Comparison of ENCODE assay signal across 8 mouse cellular contexts in genomic region chr11:87709513-87710261, GRCm38 (mm10). TPM values are rescaled to one million over a fixed set of nuclear protein-coding genes. Genes with fewer than 3 reads are reported as not detected.
DNase-seq lines count a peak whose midpoint lies in the region; ATAC-seq and TF ChIP-seq lines count a peak whose summit lies in the region.

No protein-coding gene starts in this region.

- H3K27me3 ChIP-seq in heart, embryonic 14.5 days (ENCODE audit: control insufficient read depth, insufficient read depth, low read length) = peaks cover 13% of the 10 kb centered on the region
- no peaks in the 10 kb centered on the region for H3K27me3 ChIP-seq in stomach, embryonic 15.5 days (replicated peaks)

- no peak for TF ChIP-seq CTCF in bone marrow, adult 2 months (IDR thresholded peaks at IDR 0.05; ENCODE audit: control insufficient read depth, insufficient read depth, low read length)

- H3K4me2 ChIP-seq in heart, embryonic 14.5 days (ENCODE audit: low read length) = peak overlapping the region; percentile 61
- H3K4me2 ChIP-seq in stomach, embryonic 15.5 days = peak overlapping the region; percentile 49

- no peaks in the 10 kb centered on the region for H3K9me3 ChIP-seq in heart, embryonic 14.5 days (ENCODE audit: control insufficient read depth, low read length)
- H3K9me3 ChIP-seq in stomach, embryonic 15.5 days = no peaks in the 10 kb centered on the region

- TF ChIP-seq POLR2A in bone marrow, adult 2 months (IDR thresholded peaks at IDR 0.05; ENCODE audit: borderline replicate concordance, control insufficient read depth, low read depth, low read length) = no peak

- DNase-seq in kidney, postnatal 25 days = peak; percentile 78 to 88
- DNase-seq in left cerebral cortex, adult 9 months (ENCODE audit: low spot score in 2 of 2) = no peak
- DNase-seq in natural killer cell, adult 2 months (ENCODE audit: low spot score in 2 of 2) = no peak

- H3K4me1 ChIP-seq in bone marrow, adult 2 months (ENCODE audit: control insufficient read depth, insufficient read depth, low read length) = no peaks in the 10 kb centered on the region; the same call in 1 of the 2 replicates
- H3K4me1 ChIP-seq in heart, embryonic 14.5 days (ENCODE audit: control insufficient read depth in 2 of 2, insufficient read depth in 2 of 2, low read length in 2 of 2) = peaks cover 6 to 8% of the 10 kb centered on the region in 2 experiments
- H3K4me1 ChIP-seq in stomach, embryonic 15.5 days = peaks cover 21% of the 10 kb centered on the region

- peak overlapping the region; percentile 35 for H3K4me3 ChIP-seq in bone marrow, adult 2 months (replicated peaks; ENCODE audit: control insufficient read depth, low read depth, low read length)
- H3K4me3 ChIP-seq in heart, embryonic 14.5 days (ENCODE audit: control insufficient read depth in 1 of 2, insufficient read depth in 1 of 2, low read depth in 1 of 2, low read length in 2 of 2) = peak overlapping the region; percentile 15 to 34
- H3K4me3 ChIP-seq in stomach, embryonic 15.5 days (replicated peaks) = peak overlapping the region; percentile 34

- WGBS in bone marrow, adult 2 months = 12% methylated on average over 21 of the region's 21 CpGs
- WGBS in heart, embryonic 14.5 days = 10% methylated on average over 21 of the region's 21 CpGs
- 8% methylated on average over 21 of the region's 21 CpGs for WGBS in stomach, embryonic 15.5 days

- H3K36me3 ChIP-seq in heart, embryonic 14.5 days (ENCODE audit: control insufficient read depth, insufficient read depth, low read length) = no peaks in the 10 kb centered on the region
- no peaks in the 10 kb centered on the region for H3K36me3 ChIP-seq in stomach, embryonic 15.5 days

- peak overlapping the region; percentile 47; the same call in 1 of the 2 replicates for H3K9ac ChIP-seq in heart, embryonic 14.5 days (ENCODE audit: low read length)
- H3K9ac ChIP-seq in stomach, embryonic 15.5 days = 0 out of 2 replicates have a peak overlapping the region, but pooled peaks have one; percentile 2

- ATAC-seq in CD4-positive, CD25-positive, alpha-beta regulatory T cell, adult 4 months = peak; percentile 23
- ATAC-seq in heart, embryonic 14.5 days (ENCODE audit: insufficient number of reproducible peaks, insufficient read depth, low FRiP score, low read depth) = no peak
- peak; percentile 43 for ATAC-seq in megakaryocyte progenitor cell, adult 5-6 weeks (replicated peaks; ENCODE audit: poor library complexity)
- ATAC-seq in stomach, embryonic 15.5 days (ENCODE audit: insufficient read depth, low FRiP score, low read depth) = peak; percentile 92

- H3K27ac ChIP-seq in bone marrow, adult 2 months (ENCODE audit: control insufficient read depth, insufficient read depth, low read depth, low read length, poor library complexity) = no peak overlapping the region
- H3K27ac ChIP-seq in heart, embryonic 14.5 days (replicated peaks in 1 of 2; ENCODE audit: control insufficient read depth in 1 of 2, insufficient read depth in 1 of 2, low read depth in 2 of 2, low read length in 2 of 2) = no peak overlapping the region
- H3K27ac ChIP-seq in stomach, embryonic 15.5 days = peak overlapping the region; percentile 82

RNA-seq across cellular contexts. Expression of gene Supt4a, which starts 27.7 kb away (rescaled TPM):
- polyA plus RNA-seq in CD4-positive, CD25-positive, alpha-beta regulatory T cell, adult 4 months (2017; shearing (Covaris generic)) = 100 to 1,000 TPM; 346 to 405 TPM
- polyA plus RNA-seq in bone marrow, adult 2 months (2011; ENCODE audit: insufficient read depth, insufficient read length, low replicate concordance, missing spikeins) = 38.9 and 127 TPM in 2 replicates
- polyA plus RNA-seq in heart, embryonic 14.5 days (2014; fragmentation: Nextera tagmentation; extraction: Ambion mirVana) = 116 and 124 TPM in 2 replicates
- 147 and 161 TPM in 2 replicates for total RNA-seq in megakaryocyte progenitor cell, adult 5-6 weeks (2015)
- 52.8 and 63.7 TPM in 2 replicates for total RNA-seq in megakaryocyte progenitor cell, adult 5-6 weeks (2017)
- 118 and 127 TPM in 2 replicates for polyA plus RNA-seq in stomach, embryonic 15.5 days (2015; fragmentation: Nextera tagmentation; extraction: Ambion mirVana)

RNA-seq across cellular contexts. Expression of gene Rnf43, which starts 47.2 kb away (rescaled TPM):
- 10 to 100 TPM; 24.9 to 25.4 TPM for polyA plus RNA-seq in CD4-positive, CD25-positive, alpha-beta regulatory T cell, adult 4 months (2017; shearing (Covaris generic))
- polyA plus RNA-seq in bone marrow, adult 2 months (2011; ENCODE audit: insufficient read depth, insufficient read length, low replicate concordance, missing spikeins) = 0.97 and 3.9 TPM in 2 replicates
- polyA plus RNA-seq in heart, embryonic 14.5 days (2014; fragmentation: Nextera tagmentation; extraction: Ambion mirVana) = 0.47 and 0.55 TPM in 2 replicates
- total RNA-seq in megakaryocyte progenitor cell, adult 5-6 weeks (2015) = 3.0 and 5.1 TPM in 2 replicates
- total RNA-seq in megakaryocyte progenitor cell, adult 5-6 weeks (2017) = 2.2 and 3.0 TPM in 2 replicates
- polyA plus RNA-seq in stomach, embryonic 15.5 days (2015; fragmentation: Nextera tagmentation; extraction: Ambion mirVana) = 14.0 and 14.5 TPM in 2 replicates

RNA-seq across cellular contexts. Expression of gene Tspoap1, which starts 50.7 kb away (rescaled TPM):
- 1 to 10 TPM; 3.1 to 3.7 TPM for polyA plus RNA-seq in CD4-positive, CD25-positive, alpha-beta regulatory T cell, adult 4 months (2017; shearing (Covaris generic))
- 18.0 and 50.9 TPM in 2 replicates for polyA plus RNA-seq in bone marrow, adult 2 months (2011; ENCODE audit: insufficient read depth, insufficient read length, low replicate concordance, missing spikeins)
- 0.09 and 0.26 TPM in 2 replicates for polyA plus RNA-seq in heart, embryonic 14.5 days (2014; fragmentation: Nextera tagmentation; extraction: Ambion mirVana)
- total RNA-seq in megakaryocyte progenitor cell, adult 5-6 weeks (2015) = 34.1 and 38.5 TPM in 2 replicates
- total RNA-seq in megakaryocyte progenitor cell, adult 5-6 weeks (2017) = 47.0 and 66.4 TPM in 2 replicates
- polyA plus RNA-seq in stomach, embryonic 15.5 days (2015; fragmentation: Nextera tagmentation; extraction: Ambion mirVana) = 2.0 and 2.8 TPM in 2 replicates

Comparison
In these comparisons a context has a peak if more than half of its experiments do, and no peak if none do; other contexts are left out.
1. DNase-seq: peak in kidney, postnatal 25 days (2 of 2); none in left cerebral cortex, adult 9 months (0 of 2) and natural killer cell, adult 2 months (0 of 2).
2. Peak in every context shown above with its lines, with median percentiles within 50 percentile points of each other: H3K4me3 ChIP-seq.